Mouse (Mus musculus): ENCODE data around the gene Wdfy2.

DNA sequence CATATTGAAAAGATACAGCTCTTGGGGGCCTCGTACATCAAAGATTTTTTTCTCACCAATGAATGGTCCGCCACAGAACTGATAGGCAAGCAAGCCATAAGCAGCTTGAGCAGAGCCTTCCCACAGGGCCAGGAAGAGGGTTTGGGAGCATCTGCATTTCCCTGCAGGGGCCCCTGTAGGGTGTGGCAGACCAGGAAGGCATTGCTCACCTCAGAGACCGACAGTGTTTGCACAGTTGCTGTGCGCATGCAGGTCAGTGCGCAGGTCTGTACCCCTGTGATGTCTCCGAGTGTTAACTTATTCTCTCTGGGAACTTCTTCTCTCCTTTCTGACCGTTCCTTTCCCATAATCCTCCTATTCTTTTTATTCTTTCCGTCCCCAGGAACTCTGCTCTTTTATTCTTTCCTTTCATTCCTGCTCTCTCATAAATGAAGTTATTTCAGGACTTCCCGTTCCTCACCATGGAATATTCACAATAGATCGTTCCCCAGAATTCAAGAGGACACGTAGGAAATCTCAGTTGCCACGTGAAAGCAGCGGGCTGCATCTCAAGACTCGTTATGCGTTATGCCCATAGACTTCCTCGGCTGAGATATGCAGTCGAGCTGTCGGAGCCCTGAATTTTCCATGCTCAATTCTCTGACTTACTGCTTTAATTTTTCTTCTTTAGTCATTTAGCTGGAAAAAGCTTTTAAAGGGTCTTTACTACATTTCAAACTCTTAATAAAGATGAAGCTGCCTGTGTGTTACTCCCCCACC, 17.8 kb downstream of the Wdfy2 start:
- TF ChIP-seq POLR2A (IDR thresholded peaks at IDR 0.05; ENCODE audit: extremely low read depth, insufficient read depth, low read length) (no peak), CTCF (IDR thresholded peaks at IDR 0.05; ENCODE audit: extremely low read depth, insufficient read depth, low read length) (no peak)

Measured in cortical plate, adult 2 months (tissue).